Mouse (Mus musculus) left cerebral cortex, postnatal 10 days (tissue): Measurements from ENCODE around the gene Itga8. TPM values are rescaled to one million over a fixed set of nuclear protein-coding genes. Genes with fewer than 3 reads are reported as not detected.

Source experiments
- DNase-seq, 2 experiments: peaks; one replicate each; pipeline ENCODE4 v3.0.0; 2021 to 2022; ENCODE audit warnings: low spot score in 2 of 2, mixed read lengths in 1 of 2; ENCODE audit errors: extremely low spot score in 1 of 2
- intact Hi-C: fragments of 180-260 bp; cut with DNase I; formaldehyde crosslinking; loops from one replicate; pipeline ENCODE4 v1.15.1; 2025
- total RNA-seq, 2 experiments: library from RNA; stranded (reverse); gene quantifications; 2 replicates each; pipeline ENCODE4 v1.2.3; 2021

Gene Itga8
- total RNA-seq, 2 experiments from 2014 or later: 5.1 to 5.4 TPM

DNA sequence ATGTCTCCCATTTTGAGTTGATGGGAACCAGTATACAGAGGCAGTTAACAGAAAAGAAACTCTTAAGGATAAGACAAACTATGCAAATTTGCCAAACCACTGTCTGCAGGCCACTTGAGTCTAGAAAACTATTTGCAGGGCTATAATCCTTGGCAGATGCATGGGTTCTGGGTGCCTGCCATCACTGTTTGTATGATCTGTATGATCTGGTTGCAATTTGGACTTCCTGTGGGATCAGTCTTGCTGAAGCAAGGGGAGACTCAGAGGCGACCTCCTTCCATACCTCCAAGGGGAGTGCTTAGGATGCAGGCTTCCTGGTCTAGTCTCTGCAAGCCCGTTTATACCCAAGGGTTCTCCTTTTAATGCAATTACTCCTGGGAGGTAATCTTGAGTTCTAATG lies 155.1 kb downstream of the Itga8 start:
- no peak for DNase-seq
- intact Hi-C loops: no loop called here

DNA sequence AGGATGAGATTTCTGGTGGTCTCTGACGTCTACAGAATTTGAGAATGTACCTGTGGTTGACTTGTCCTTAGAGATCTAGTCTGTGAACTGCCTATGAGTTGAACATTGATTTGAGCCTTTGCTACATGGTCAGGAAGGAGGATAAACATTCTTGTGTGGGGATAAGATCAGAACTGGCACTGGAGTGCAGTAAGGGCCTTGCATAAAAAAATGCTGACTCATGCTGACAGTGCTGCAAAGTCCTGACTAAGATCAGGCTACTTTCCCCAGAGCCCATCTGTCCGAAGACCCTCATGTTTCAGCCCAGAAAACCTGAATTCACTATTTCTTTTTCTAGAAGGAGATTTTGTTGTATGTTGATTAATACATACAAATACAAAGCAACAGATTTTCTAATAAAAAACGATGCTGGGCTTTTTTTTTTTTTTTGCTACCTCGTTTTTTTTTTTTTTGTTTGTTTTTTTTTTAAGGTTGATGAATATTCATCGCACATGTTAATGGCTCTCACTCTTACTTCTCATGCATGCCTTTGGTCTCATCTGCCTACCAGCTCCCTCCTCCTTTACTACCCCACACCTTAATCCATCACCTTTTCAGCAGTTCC lies 162.9 kb downstream of the Itga8 start:
- DNase-seq: no peak
- intact Hi-C loops: no loop called here

DNA sequence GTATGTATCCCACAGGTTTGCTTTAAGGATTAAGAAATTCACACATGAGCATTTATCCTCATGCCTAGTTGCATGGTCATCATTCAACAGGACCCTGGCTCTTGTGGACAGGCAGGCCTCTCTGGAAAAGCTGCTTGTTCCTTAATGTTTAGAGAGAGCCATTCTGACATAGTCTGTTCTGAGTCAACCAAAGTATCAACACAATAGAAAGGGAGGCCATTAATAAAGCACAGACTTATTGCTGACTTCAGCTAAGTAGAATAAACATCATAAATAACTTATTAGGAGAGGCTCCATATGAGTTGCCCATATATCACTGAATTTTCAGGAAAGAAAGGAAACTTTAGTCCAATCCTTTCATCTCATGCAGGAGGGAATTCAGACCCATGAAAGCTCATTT lies 175.1 kb downstream of the Itga8 start:
- intact Hi-C loops: no loop called here
- DNase-seq: no peak

DNA sequence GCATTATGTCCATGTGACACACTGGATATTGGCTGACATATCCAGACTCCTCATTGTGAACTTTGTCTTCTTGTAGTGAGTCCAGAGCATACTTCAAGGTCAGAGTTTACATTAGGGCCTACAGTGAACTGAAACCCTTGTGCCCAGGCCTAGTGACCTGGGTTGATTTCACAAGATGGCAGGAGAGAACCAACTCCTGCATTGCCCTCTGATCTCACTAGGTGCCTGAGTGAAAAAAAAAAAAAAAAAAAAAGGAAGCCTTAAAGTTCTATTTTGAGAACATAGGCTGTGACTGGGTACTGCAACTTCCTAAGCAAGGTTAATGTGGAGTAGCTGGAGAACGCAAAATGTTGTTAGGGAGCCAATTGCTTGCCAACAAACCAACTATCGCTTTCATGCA lies 186.2 kb downstream of the Itga8 start:
- intact Hi-C loops: no loop called here
- no peak for DNase-seq

DNA sequence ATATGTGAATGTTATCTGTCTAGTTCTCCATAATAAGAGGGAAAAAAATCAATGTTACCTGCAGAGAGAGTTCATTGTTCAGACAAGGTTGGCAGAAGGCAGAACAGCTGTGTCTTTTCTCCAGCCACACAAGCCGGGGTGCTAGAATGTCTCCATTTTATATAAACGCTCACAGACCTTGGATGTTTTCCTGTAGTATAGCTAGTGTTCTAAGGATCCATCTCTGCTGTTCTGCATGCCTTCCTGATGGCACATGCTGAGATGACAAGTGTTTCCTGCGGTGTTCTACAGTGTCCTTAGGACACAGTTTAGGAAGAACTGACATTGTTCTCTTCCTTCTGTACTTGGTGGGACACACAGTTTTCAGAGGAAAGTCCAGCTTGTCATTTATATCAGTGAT lies 192.4 kb downstream of the Itga8 start:
- DNase-seq: no peak
- intact Hi-C loops: no loop called here

DNA sequence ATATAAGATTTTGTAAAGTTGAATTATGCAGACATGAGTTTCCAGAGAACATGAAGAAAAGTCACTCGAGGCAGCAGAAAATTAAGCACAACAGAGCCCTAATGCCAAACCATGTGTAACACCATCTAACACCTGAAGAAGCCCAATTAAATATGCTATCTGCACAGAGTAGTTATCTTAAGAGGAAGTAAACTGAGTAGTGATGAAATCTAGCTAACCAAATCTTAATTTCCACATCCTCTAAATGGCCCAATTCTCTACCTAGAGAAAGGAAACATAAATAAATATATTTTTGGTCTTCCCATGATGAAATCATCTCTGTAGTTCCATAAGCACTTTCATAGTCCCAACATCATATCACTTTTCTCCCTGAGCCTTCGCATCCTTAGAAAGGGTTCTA lies 193.4 kb downstream of the Itga8 start:
- intact Hi-C loops: no loop called here
- no peak for DNase-seq

DNA sequence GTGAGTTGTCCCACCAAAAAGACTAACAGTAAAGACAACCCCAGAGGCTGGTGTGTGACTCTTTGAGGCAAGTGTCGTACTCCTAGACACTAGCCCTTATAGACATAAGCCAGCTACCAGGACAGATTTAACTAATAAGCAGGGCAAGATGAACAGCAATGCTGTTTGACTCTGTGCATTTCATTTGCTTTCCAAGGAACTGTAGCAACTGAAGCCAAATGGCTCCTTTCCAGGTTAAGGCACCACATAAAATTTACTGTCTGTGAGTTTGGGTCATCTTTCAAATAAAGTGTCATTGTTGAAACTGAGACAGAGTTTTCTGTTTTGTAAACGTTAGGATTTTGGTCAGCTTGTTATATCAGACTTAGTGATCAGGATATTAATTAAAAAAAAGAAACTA lies 194.5 kb downstream of the Itga8 start:
- intact Hi-C loops: no loop called here
- no peak for DNase-seq

DNA sequence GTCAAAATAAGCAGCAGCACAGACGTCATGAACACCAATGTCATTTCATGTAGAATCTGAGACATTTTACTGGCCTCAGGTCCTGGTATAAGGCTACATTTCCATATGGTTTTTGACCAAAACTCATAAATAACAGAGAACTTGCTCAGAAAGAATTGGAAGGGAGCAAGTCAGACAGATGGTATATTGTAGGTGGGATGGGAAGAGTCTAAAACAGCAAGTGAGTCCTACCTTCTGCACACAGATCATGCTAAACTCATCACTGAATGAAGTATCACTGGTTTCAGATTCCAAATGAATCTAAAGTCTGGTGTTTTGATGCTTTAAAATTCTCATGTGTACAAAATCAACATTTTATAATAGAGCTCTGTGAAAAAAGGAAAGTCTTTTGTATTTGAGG lies 198.5 kb downstream of the Itga8 start:
- intact Hi-C loops: no loop called here
- DNase-seq: no peak

DNA sequence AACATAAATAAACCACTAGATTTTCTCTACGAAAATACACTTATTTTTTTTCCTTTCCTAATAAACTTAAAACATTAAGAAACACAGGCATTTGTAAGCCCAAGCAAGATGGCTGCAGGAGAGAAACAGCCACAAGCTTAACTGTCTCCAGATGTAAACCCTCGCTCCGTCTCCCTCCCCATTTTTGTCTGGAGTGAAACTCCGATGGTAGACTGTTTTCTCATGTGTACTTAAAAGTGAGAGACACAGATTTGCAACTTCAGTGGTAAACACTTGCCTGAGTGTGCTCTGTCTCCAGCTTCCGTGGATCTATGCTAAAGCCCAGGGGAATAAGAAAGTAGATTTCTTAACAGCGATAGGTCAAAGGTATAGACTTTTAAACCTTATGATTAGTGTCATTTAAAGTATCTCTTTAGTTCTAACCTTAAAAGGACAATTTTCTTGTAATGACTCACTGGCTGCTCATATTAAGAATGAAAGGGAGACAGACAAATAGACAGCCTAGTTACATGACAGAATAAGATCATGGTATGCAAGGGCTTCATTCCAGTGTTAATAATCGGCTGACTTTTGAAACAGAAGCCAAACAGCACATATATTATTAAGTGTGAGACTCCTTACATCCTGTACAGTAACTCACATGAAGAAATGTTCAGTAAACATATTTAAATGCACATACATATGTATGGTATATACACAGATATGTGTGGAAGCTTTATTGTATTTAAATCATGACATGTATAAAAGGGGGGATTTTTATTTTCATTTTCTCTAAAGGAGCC lies 209.3 kb downstream of the Itga8 start:
- DNase-seq: no peak
- intact Hi-C loops: no loop called here

DNA sequence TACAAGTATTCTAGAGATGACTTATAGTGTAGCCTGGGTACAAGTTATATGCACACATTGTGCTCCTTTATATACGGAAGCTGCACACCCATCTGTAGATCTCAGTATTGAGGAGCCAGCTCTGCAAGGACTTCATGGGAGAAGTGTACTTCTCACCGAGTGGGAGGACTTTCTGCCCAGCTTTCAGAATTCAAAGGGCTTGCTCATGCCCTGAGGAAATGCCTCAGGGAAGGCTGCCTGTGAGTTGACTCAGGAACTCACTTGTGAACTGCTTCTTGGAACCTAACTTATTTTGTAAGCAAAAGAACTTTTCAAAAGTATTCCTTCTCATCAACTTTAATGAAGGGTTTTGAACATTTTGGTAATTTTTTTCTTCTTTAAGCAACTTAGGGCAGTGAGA lies 210.7 kb downstream of the Itga8 start:
- intact Hi-C loops: no loop called here
- DNase-seq: no peak

DNA sequence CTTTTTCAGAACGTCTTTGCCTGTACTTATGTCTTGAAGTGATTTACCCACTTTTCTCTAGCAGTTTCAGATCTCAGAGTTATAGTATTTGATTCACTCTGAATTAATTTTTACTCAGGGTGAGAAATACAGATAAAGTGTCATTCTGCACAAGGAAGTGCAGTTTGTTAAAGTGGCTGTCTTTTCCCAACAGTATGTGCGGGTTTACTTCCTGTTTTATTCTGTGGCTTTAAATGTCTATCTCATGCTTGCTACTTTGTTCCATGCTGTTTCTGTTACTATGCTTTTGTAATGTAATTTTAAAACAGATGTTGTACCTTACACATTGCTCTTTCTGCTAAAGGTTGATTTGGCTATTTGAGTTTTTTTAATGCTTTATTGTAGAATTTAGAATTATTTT lies 216.2 kb downstream of the Itga8 start:
- intact Hi-C loops: no loop called here
- no peak for DNase-seq

DNA sequence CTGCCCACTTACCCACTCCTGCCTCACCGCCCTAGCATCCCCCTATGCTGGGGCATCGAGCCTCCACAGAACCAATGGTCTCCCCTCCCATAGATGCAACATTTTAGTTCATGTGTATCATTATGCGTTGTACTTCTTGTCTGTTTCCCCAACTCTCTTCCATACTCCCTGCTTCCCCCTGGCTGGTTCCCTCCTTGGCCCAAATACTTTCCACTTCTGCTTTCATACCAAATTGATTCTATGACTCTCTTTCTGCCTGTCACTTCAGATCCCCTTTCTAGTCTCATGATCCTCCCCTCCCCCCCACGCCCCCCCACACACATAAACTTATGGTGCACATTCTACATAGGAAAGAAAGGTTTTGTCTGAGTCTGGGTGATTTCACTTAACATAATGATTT lies 217.4 kb downstream of the Itga8 start:
- intact Hi-C loops: no loop called here
- no peak for DNase-seq

DNA sequence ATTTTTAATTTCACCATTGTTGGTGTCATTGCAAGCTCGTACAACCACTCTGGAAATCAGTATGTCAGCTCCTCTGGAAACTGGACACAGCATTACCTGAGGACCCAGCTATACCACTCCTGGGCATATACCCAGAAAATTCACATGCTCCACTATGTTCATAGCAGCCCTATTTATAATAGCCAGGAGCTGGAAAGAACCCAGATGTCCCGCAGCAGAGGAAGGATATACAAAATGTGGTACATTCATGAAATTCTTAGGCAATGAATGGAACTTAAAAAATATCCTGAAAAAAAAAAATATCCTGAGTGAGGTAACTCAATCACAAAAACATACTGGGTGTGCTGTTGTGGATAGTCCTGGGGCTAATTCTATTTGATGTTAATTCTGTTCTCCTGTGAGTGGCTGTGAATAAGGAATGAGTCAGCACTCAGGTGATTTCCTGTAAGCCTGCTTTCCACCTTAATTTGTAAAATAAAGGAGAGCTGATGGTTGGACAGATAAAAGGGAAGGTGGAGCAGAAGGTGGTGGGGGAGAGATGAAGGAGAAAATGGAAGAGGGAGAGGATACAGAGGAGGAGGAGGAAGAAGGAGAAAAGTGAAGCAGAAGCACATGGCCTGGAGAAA lies 224.3 kb downstream of the Itga8 start:
- intact Hi-C loops: no loop called here
- DNase-seq: no peak

DNA sequence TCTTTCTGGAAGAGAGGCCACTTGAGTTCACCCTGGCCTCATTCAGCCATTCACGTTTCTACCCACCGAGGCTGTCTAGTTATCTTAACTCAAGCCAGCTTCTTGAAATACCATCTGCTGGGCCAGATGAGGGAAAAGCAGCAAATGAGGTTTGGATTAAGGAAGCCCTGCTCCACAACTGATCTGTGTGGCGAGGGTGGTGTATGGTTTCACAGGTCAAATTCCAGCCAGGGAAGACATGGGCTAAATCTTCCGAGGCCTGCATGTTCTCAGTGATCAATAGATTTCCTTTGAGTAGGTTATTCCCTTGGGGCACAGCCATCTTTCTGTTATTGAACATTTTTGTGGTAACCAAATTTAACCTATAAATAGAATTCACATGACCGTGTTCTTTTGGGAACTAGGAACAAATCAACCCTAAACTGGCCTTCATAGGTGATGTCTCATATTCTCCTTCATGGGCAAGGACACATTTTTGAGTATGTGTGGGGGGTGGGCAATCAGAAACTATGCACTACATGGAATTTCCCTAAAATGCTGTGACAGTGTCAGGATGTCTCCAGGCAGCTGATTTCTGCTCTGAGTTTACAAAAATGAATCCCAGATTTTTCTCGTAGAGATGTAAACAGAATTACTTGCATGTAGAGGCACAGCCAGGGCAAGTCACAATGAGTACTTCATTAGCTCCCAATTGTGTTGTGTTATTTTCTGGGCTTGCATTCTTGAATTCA lies 235.9 kb downstream of the Itga8 start:
- intact Hi-C loops: no loop called here

DNA sequence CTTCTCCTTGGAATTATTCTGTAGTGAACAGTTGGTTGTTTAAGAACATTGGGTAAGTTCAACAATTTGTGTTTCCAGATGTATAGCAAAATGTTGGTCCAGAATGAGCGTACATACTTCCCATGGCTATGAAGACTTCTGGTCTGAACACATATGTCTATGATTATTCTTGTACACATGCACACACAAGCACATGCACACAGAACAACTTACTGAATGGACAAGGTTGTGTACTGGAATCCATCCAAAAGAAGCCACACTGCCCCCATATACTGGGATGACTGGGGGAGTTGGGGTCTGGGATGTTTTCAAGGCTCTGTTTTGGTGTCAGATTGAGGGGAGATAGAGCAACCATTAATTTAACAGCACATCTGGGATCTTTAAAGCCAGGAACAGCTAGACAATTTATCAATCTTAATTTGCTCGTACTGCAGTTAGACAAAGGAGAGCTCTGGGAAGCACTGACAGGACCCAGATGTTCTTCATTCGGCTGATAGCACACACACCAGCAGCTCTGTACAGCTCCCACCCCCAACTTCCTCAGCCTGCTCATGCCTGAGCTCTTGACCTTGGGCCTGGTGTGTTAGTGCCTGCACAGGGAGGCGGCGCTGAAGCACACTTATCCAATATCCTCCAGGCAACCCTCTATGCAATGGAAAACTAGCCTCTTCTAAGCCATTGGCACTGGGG lies 241.5 kb downstream of the Itga8 start:
- intact Hi-C loops: no loop called here

More for the DNA sequence above, 235.9 kb downstream of the Itga8 start:
- DNase-seq: no peak

More for the DNA sequence above, 241.5 kb downstream of the Itga8 start:
- no peak for DNase-seq
